In genomic region chr13:51846868-51847793, GRCm38 (mm10) we compare ENCODE assay signal across 8 mouse cellular contexts. TPM values are rescaled to one million over a fixed set of nuclear protein-coding genes. Genes with fewer than 3 reads are reported as not detected.
DNase-seq lines count a peak whose midpoint lies in the region; ATAC-seq lines count a peak whose summit lies in the region.

No protein-coding gene starts in this region.

- peak overlapping the region; percentile 86 for H3K27ac ChIP-seq in embryonic facial prominence, embryonic 15.5 days (replicated peaks)
- H3K27ac ChIP-seq in heart, embryonic 11.5 days (ENCODE audit: low read depth, low read length) = peak overlapping the region; percentile 95
- H3K27ac ChIP-seq in kidney, embryonic 16.5 days (ENCODE audit: low read length) = peak overlapping the region; percentile 88
- H3K27ac ChIP-seq in liver, embryonic 11.5 days (ENCODE audit: low read depth, low read length) = peak overlapping the region; percentile 88
- H3K27ac ChIP-seq in stomach, embryonic 14.5 days (ENCODE audit: low read length) = peak overlapping the region; percentile 79; the same call in 1 of the 2 replicates

- H3K27me3 ChIP-seq in embryonic facial prominence, embryonic 15.5 days = peaks cover 6% of the 10 kb centered on the region; the same call in 1 of the 2 replicates
- H3K27me3 ChIP-seq in heart, embryonic 11.5 days (ENCODE audit: control insufficient read depth, insufficient read depth, low read length) = peaks cover 3% of the 10 kb centered on the region; the same call in 1 of the 2 replicates
- H3K27me3 ChIP-seq in kidney, embryonic 16.5 days (ENCODE audit: insufficient read depth, low read length) = no peaks in the 10 kb centered on the region
- H3K27me3 ChIP-seq in liver, embryonic 11.5 days (replicated peaks; ENCODE audit: control insufficient read depth, insufficient read depth, low read length) = peaks cover 2% of the 10 kb centered on the region; the same call in 1 of the 2 replicates
- H3K27me3 ChIP-seq in stomach, embryonic 14.5 days (ENCODE audit: control insufficient read depth, insufficient read depth, low read length) = no peaks in the 10 kb centered on the region

- no peaks in the 10 kb centered on the region for H3K9me3 ChIP-seq in embryonic facial prominence, embryonic 15.5 days (replicated peaks)
- no peaks in the 10 kb centered on the region for H3K9me3 ChIP-seq in heart, embryonic 11.5 days (replicated peaks; ENCODE audit: control insufficient read depth, low read length)
- H3K9me3 ChIP-seq in kidney, embryonic 16.5 days (ENCODE audit: low read length) = no peaks in the 10 kb centered on the region
- H3K9me3 ChIP-seq in liver, embryonic 11.5 days (ENCODE audit: control insufficient read depth, low read length) = no peaks in the 10 kb centered on the region
- H3K9me3 ChIP-seq in stomach, embryonic 14.5 days (ENCODE audit: control insufficient read depth, low read depth, low read length) = no peaks in the 10 kb centered on the region

- H3K36me3 ChIP-seq in embryonic facial prominence, embryonic 15.5 days = no peaks in the 10 kb centered on the region
- H3K36me3 ChIP-seq in heart, embryonic 11.5 days (ENCODE audit: control insufficient read depth, insufficient read depth, low read length) = no peaks in the 10 kb centered on the region
- H3K36me3 ChIP-seq in kidney, embryonic 16.5 days (ENCODE audit: insufficient read depth, low read length) = no peaks in the 10 kb centered on the region
- H3K36me3 ChIP-seq in liver, embryonic 11.5 days (ENCODE audit: control insufficient read depth, insufficient read depth, low read length) = no peaks in the 10 kb centered on the region
- no peaks in the 10 kb centered on the region for H3K36me3 ChIP-seq in stomach, embryonic 14.5 days (ENCODE audit: control insufficient read depth, insufficient read depth, low read length)

- H3K4me2 ChIP-seq in embryonic facial prominence, embryonic 15.5 days (replicated peaks) = peak overlapping the region; percentile 99
- H3K4me2 ChIP-seq in heart, embryonic 11.5 days = peak overlapping the region; percentile 97
- H3K4me2 ChIP-seq in kidney, embryonic 16.5 days (replicated peaks; ENCODE audit: low read depth, low read length) = peak overlapping the region; percentile 98
- H3K4me2 ChIP-seq in liver, embryonic 11.5 days = peak overlapping the region; percentile 83
- peak overlapping the region; percentile 97 for H3K4me2 ChIP-seq in stomach, embryonic 14.5 days (replicated peaks; ENCODE audit: low read depth, low read length)

- H3K9ac ChIP-seq in embryonic facial prominence, embryonic 15.5 days = peak overlapping the region; percentile 68
- H3K9ac ChIP-seq in heart, embryonic 11.5 days (ENCODE audit: low read depth, low read length) = peak overlapping the region; percentile 90
- peak overlapping the region; percentile 89 for H3K9ac ChIP-seq in kidney, embryonic 16.5 days (replicated peaks; ENCODE audit: low read length)
- H3K9ac ChIP-seq in liver, embryonic 11.5 days (ENCODE audit: low read depth, low read length) = peak overlapping the region; percentile 82
- peak overlapping the region; percentile 65 for H3K9ac ChIP-seq in stomach, embryonic 14.5 days (replicated peaks; ENCODE audit: low read depth, low read length)

- peak overlapping the region; percentile 66 for H3K4me3 ChIP-seq in embryonic facial prominence, embryonic 15.5 days (replicated peaks)
- H3K4me3 ChIP-seq in heart, embryonic 11.5 days (ENCODE audit: low read depth, low read length) = peak overlapping the region; percentile 88
- peak overlapping the region; percentile 80 for H3K4me3 ChIP-seq in kidney, embryonic 16.5 days (ENCODE audit: low read length)
- H3K4me3 ChIP-seq in liver, embryonic 11.5 days (ENCODE audit: low read depth, low read length) = peak overlapping the region; percentile 78
- peak overlapping the region; percentile 59 for H3K4me3 ChIP-seq in stomach, embryonic 14.5 days (ENCODE audit: low read depth, low read length)

- under 1% methylated on average over 63 of the region's 63 CpGs for WGBS in embryonic facial prominence, embryonic 15.5 days
- under 1% methylated on average over 63 of the region's 63 CpGs for WGBS in heart, embryonic 11.5 days (ENCODE audit: insufficient replicate concordance)
- under 1% methylated on average over 63 of the region's 63 CpGs for WGBS in kidney, embryonic 16.5 days
- WGBS in liver, embryonic 11.5 days = under 1% methylated on average over 63 of the region's 63 CpGs
- under 1% methylated on average over 63 of the region's 63 CpGs for WGBS in stomach, embryonic 14.5 days

- ATAC-seq in embryonic facial prominence, embryonic 15.5 days (ENCODE audit: insufficient number of reproducible peaks, low FRiP score, low TSS enrichment, low read depth) = peak; percentile 30
- 0 out of 2 replicates have a peak, but pooled peaks have one; percentile 5 for ATAC-seq in heart, embryonic 11.5 days (replicated peaks; ENCODE audit: insufficient number of reproducible peaks, low FRiP score, low TSS enrichment)
- peak; percentile 14 for ATAC-seq in kidney, embryonic 16.5 days (ENCODE audit: low FRiP score, low TSS enrichment)
- ATAC-seq in liver, embryonic 11.5 days (replicated peaks; ENCODE audit: low FRiP score) = no peak
- peak; percentile 9; the same call in 1 of the 2 replicates for ATAC-seq in stomach, embryonic 14.5 days (ENCODE audit: insufficient number of reproducible peaks, insufficient read depth, low FRiP score, low read depth)

- peak; percentile 68 for DNase-seq in layer of hippocampus, adult 11-12 months (ENCODE audit: low spot score)
- no peak for DNase-seq in layer of hippocampus, adult 9-10 months (ENCODE audit: low spot score)
- DNase-seq in liver, embryonic 11.5 days (ENCODE audit: low spot score) = peak; percentile 77
- DNase-seq in natural killer cell, adult 2 months (ENCODE audit: low spot score in 2 of 2) = peak; percentile 24 to 33

- peaks cover 60% of the 10 kb centered on the region for H3K4me1 ChIP-seq in embryonic facial prominence, embryonic 15.5 days
- H3K4me1 ChIP-seq in heart, embryonic 11.5 days (ENCODE audit: control insufficient read depth, insufficient read depth, low read length) = peaks cover 47% of the 10 kb centered on the region
- peaks cover 42% of the 10 kb centered on the region for H3K4me1 ChIP-seq in kidney, embryonic 16.5 days (ENCODE audit: insufficient read depth, low read length)
- peaks cover 45% of the 10 kb centered on the region for H3K4me1 ChIP-seq in liver, embryonic 11.5 days (replicated peaks; ENCODE audit: control insufficient read depth, insufficient read depth, low read length)
- peaks cover 20% of the 10 kb centered on the region for H3K4me1 ChIP-seq in stomach, embryonic 14.5 days (ENCODE audit: control insufficient read depth, insufficient read depth, low read length)

RNA-seq across cellular contexts. Expression of gene Gadd45g, which starts 0.7 kb away (rescaled TPM):
- 79.3 and 88.7 TPM in 2 replicates for polyA plus RNA-seq in embryonic facial prominence, embryonic 15.5 days (2015; fragmentation: Nextera tagmentation; extraction: Ambion mirVana)
- 45.3 and 48.9 TPM in 2 replicates for polyA plus RNA-seq in heart, embryonic 11.5 days (2014; fragmentation: Nextera tagmentation; extraction: Ambion mirVana)
- polyA plus RNA-seq in kidney, embryonic 16.5 days (2015; fragmentation: Nextera tagmentation; extraction: Ambion mirVana) = 45.8 and 48.5 TPM in 2 replicates
- polyA plus RNA-seq in liver, embryonic 11.5 days (2014; fragmentation: Nextera tagmentation; extraction: Ambion mirVana) = 29.4 and 30.4 TPM in 2 replicates
- 22.9 and 26.4 TPM in 2 replicates for polyA plus RNA-seq in stomach, embryonic 14.5 days (2014; fragmentation: Nextera tagmentation; extraction: Ambion mirVana)

RNA-seq across cellular contexts. Expression of gene Sema4d, which starts 53.6 kb away (rescaled TPM):
- polyA plus RNA-seq in embryonic facial prominence, embryonic 15.5 days (2015; fragmentation: Nextera tagmentation; extraction: Ambion mirVana) = 9.4 and 11.1 TPM in 2 replicates
- polyA plus RNA-seq in heart, embryonic 11.5 days (2014; fragmentation: Nextera tagmentation; extraction: Ambion mirVana) = 11.0 and 13.7 TPM in 2 replicates
- polyA plus RNA-seq in kidney, embryonic 16.5 days (2015; fragmentation: Nextera tagmentation; extraction: Ambion mirVana) = 28.8 and 29.0 TPM in 2 replicates
- 18.6 and 21.7 TPM in 2 replicates for polyA plus RNA-seq in liver, embryonic 11.5 days (2014; fragmentation: Nextera tagmentation; extraction: Ambion mirVana)
- 9.0 and 10.2 TPM in 2 replicates for polyA plus RNA-seq in stomach, embryonic 14.5 days (2014; fragmentation: Nextera tagmentation; extraction: Ambion mirVana)
